Mouse (Mus musculus): ENCODE data around the gene Casp8ap2.

The Casp8ap2 gene

DNA sequence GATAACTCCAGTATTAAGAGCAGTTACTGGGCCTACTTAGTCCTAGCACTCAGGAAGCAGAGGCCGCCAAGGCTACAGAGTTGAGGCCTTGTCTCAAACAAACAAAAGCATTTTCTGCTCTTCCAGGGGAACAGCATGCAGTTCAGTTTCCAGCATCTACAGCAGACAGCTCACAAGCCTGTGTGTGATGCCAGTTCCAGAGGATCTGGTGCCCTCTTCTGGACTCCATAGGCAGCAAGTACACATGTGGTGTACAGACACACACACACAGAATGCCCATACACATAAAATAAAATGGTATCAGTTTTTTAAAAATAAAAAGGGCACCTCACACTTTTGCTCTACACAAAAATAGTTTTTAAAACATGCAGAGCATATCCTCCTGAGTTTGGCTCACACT, 53.0 kb downstream of the Casp8ap2 start:
- no peak for DNase-seq (ENCODE audit: low read depth, low spot score)

DNA sequence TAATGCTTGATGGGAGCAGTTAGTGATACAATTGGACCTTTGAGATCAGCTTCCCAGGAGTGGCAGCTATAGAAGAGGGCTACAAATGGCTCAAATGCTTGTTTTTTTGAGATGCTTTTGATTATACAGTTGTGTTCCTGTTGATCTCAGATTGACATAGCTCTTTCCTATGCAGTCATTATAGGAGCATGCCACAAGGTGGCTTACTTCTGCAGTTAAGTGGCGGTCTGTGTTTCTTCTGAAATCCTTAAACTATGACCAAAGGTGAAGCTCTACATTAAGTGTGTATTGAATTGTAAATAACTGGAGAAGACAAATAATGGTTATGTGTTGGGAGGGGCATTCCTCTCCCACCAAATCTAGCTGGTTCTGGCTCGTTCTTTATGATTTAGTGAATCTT, 54.6 kb downstream of the Casp8ap2 start:
- no peak for DNase-seq (ENCODE audit: low read depth, low spot score)

DNA sequence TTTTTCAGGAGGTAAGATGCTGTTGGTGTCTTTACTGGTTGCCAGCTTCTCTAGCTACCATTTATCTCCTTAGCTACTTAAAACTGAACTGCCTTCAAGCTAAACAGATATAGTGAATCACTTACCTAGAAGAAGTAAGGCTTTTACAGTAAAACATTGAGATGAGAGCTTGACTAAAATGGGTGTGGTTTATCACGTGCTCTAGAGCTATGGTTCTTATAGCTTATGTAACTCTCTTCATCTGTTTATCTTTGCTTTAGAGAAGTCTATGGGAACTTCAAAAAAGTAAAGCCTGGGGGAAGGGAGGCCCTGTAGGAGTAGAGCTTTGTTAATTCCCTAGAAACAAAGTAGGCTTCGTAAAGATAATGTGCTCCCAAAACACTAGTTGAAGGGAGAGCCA, 58.8 kb downstream of the Casp8ap2 start:
- no peak for DNase-seq (ENCODE audit: low read depth, low spot score)

DNA sequence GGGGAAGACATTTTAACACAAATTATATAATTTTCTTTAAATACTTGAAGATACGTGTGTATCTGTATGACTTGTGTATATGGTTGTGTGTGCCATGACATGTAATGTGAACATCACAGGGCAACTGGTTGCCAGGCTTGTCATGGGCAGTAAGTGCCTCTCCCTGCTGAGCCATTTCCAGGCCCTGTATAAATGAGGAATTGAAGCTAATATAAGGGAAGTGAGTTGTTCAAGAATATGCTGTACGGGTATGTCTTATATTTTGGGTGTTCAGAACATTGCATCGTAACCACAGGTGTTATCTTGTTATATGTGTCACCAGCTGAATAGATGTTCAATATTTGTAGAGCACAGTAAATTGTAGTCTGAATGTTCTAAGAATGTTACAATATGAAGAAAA, 62.2 kb downstream of the Casp8ap2 start:
- no peak for DNase-seq (ENCODE audit: low read depth, low spot score)

DNA sequence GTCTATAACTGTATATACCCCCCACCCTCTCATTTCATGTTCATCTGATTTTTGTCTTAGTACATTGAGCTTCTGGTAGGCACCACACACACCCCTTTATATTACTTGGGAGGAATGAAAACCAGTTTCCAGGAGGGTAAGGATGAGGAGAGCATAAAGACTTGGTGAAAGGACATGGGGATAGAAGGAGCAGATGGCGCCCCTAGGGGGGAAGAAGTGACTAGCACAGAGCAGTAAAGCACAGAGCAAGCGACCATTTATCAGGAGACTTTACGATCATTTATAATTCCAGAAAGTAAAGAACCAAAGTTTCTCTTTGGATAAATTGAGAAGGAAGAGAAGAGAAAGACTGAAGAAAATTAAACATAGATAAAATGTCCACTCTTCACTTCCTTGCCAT, 65.6 kb downstream of the Casp8ap2 start:
- DNase-seq (ENCODE audit: low read depth, low spot score) = no peak

DNA sequence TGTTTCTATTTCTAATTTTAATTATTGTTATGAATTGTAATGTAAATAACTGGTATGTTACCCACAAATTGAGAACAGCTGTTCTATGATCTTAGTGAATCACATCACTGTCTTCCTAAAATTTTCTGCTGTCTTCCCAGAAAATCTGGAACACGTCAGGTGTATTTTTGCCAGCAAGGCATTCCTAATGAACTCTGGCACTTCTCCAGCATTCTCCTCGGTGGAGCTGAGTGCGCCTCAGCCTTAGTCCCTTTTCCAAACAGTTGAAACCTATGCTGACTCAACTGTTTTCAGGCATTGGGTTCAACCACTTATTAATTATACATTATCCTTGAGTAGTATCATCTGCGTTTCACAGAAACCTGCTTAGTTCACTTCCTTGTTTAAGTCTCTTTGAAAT, 67.2 kb downstream of the Casp8ap2 start:
- no peak for DNase-seq (ENCODE audit: low read depth, low spot score)

DNA sequence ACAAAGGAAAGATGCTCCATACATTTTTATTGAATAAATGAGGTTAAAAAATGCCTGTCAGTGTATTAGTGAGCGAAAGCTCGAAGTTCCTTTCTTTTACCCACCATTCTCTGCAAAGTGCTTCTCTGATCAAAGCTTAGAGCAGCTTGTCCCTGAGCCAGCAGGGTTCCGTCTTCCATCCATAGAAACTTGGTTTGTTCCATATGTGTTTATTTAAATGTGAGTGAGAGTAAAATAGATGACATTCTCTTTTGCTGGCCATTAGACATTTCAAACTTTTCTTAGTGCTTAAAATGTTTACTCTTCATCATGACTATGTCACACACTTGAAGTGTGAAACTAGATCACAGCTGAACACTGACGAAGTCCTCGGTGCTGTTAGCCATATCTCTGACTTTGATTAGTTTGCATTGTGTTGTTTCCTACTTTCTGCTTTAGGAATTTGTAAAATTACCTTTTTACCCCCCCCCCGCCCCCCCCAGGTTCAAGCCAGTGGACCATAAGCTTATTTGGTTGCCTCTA, 67.9 kb downstream of the Casp8ap2 start:
- DNase-seq (ENCODE audit: low read depth, low spot score) = no peak

Measured in telencephalon, adult 2 months (tissue).